Mouse (Mus musculus): ENCODE results near the gene Gins3.

The Gins3 gene

GRCm38 (mm10) chr8:95694631-95695030 lies 61.4 kb downstream of the Gins3 start:
- in situ Hi-C loops (cut with MboI, MseI): loop anchor here (5.0 kb wide), 1 partner anchor 97 kb away; no protein-coding TSS in a partner anchor

Data from regulatory T cell (primary cell).